Comparison of ENCODE assay signal across 21 mouse cellular contexts in genomic region chr7:123177215-123177614, GRCm38 (mm10). TPM values are rescaled to one million over a fixed set of nuclear protein-coding genes. Genes with fewer than 3 reads are reported as not detected.
"Had no signal": no experiment of that assay in that cellular context is flagged by ENCODE, and none has a peak within 500 bp of the region (broad histone marks: within the 10 kb centered on the region; RNA-seq: fewer than 3 reads in every experiment).

No protein-coding gene starts in this region.

- ATAC-seq: lung, postnatal 0 days; midbrain, embryonic 16.5 days had no signal

- H3K4me1 ChIP-seq: lung, embryonic 15.5 days; midbrain, embryonic 10.5 days; midbrain, embryonic 12.5 days; neural tube, embryonic 13.5 days; neural tube, embryonic 15.5 days had no signal

- H3K9me3 ChIP-seq: lung, embryonic 15.5 days; midbrain, embryonic 10.5 days; midbrain, embryonic 12.5 days; neural tube, embryonic 13.5 days; neural tube, embryonic 15.5 days had no signal

- DNase-seq: lung, adult 2 months; lung, postnatal 4 days; midbrain, embryonic 14.5 days; retina, postnatal 1 day; right cerebral cortex, adult 18-20 months; right cerebral cortex, postnatal 25 days; right cerebral cortex, postnatal 4 days; spleen, adult 18-20 months; thymus, adult 18-20 months; thymus, postnatal 25 days; thymus, postnatal 4 days had no signal

- H3K27me3 ChIP-seq: lung, embryonic 15.5 days; midbrain, embryonic 12.5 days; neural tube, embryonic 13.5 days; neural tube, embryonic 15.5 days had no signal

- H3K4me2 ChIP-seq: lung, embryonic 15.5 days; midbrain, embryonic 12.5 days; neural tube, embryonic 13.5 days; neural tube, embryonic 15.5 days had no signal

- H3K27ac ChIP-seq: lung, embryonic 15.5 days; midbrain, embryonic 10.5 days; midbrain, embryonic 12.5 days; neural tube, embryonic 13.5 days; neural tube, embryonic 15.5 days had no signal

- H3K9ac ChIP-seq: lung, embryonic 15.5 days; midbrain, embryonic 12.5 days; neural tube, embryonic 13.5 days; neural tube, embryonic 15.5 days had no signal

- H3K4me3 ChIP-seq: lung, embryonic 15.5 days; midbrain, embryonic 10.5 days; midbrain, embryonic 12.5 days; myocyte; neural tube, embryonic 13.5 days; neural tube, embryonic 15.5 days had no signal

RNA-seq across cellular contexts. Expression of gene Slc5a11, which starts 37.4 kb away (rescaled TPM):
- total RNA-seq: megakaryocyte-erythroid progenitor cell, adult 5-6 weeks had no signal
- polyA plus RNA-seq: lung, postnatal 0 days; myocyte; neural tube, embryonic 11.5 days; neural tube, embryonic 13.5 days had no signal
